Mouse (Mus musculus) ovary, postnatal 36 days (tissue): ENCODE data around the gene Col13a1.

Experiments used
- DNase-seq: peaks from one replicate; pipeline ENCODE4 v3.0.0; 2022; ENCODE audit warnings: low spot score, mixed read lengths

The Col13a1 gene

GRCm38 (mm10) chr10:61827950-61828936, 150.7 kb downstream of the Col13a1 start:
- DNase-seq, result no peak

- no peak for DNase-seq
Measured at GRCm38 (mm10) chr10:61826753-61827435, 152.0 kb downstream of the Col13a1 start.

- no peak for DNase-seq
Measured at GRCm38 (mm10) chr10:61825979-61826752, 152.7 kb downstream of the Col13a1 start.

- DNase-seq, result no peak
Measured at GRCm38 (mm10) chr10:61825536-61825935, 153.4 kb downstream of the Col13a1 start.

- no peak for DNase-seq
Measured at GRCm38 (mm10) chr10:61823731-61824115, 155.2 kb downstream of the Col13a1 start.

GRCm38 (mm10) chr10:61822968-61823730, 155.8 kb downstream of the Col13a1 start:
- DNase-seq, result no peak

GRCm38 (mm10) chr10:61820050-61820449, 158.9 kb downstream of the Col13a1 start:
- DNase-seq, result no peak

- DNase-seq, result no peak
Measured at GRCm38 (mm10) chr10:61811987-61812386, 166.9 kb downstream of the Col13a1 start.

GRCm38 (mm10) chr10:61798133-61798576, 180.8 kb downstream of the Col13a1 start:
- no peak for DNase-seq

GRCm38 (mm10) chr10:61795458-61795857, 183.4 kb downstream of the Col13a1 start:
- no peak for DNase-seq

- no peak for DNase-seq
Measured at GRCm38 (mm10) chr10:61794971-61795370, 183.9 kb downstream of the Col13a1 start.

GRCm38 (mm10) chr10:61793015-61793414, 185.9 kb downstream of the Col13a1 start:
- no peak for DNase-seq

- DNase-seq, result no peak
Measured at GRCm38 (mm10) chr10:61788499-61788898, 190.4 kb downstream of the Col13a1 start.
